8 mouse cellular contexts compared by ENCODE assay signal in the genomic region with DNA sequence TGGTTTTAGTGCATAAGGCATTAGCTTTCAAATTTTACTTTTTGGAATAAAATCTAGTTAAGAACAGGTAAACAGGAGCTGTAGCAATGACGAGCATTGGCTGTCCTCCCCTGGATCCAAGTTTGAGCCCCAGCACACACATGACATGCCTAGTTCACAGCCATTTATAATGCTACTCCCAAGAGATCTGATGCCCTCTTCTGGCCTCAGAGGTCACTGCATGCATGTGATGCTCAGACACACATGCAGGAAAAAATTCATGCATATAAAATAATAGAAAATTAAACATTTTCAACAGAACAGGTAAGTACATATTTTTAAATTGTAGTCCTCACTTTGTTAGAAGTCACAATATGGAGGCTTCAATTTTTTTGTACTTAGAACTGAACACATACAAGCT.
DNase-seq lines count a peak whose midpoint lies in the region; ATAC-seq and TF ChIP-seq lines count a peak whose summit lies in the region.
"Had no signal": no experiment of that assay in that cellular context is flagged by ENCODE, and none has a peak within 500 bp of the region (broad histone marks: within the 10 kb centered on the region; RNA-seq: fewer than 3 reads in every experiment).

No protein-coding gene starts in this region.

- H3K9ac ChIP-seq in lung, postnatal 0 days (replicated peaks; ENCODE audit: low read depth), result no peak overlapping the region
- H3K9ac ChIP-seq: lung, embryonic 15.5 days had no signal

- intact Hi-C loops in left cerebral cortex, adult 2 months (cut with DNase I), result loop anchor here (5.0 kb wide), 1 partner anchor 337 kb away; no protein-coding TSS in a partner anchor

- TF ChIP-seq CTCF in left cerebral cortex, adult 2 months (IDR thresholded peaks at IDR 0.05), result peak; percentile 59
- peak; percentile 76 for TF ChIP-seq CTCF in lung, postnatal 0 days (IDR thresholded peaks at IDR 0.05)

- H3K36me3 ChIP-seq in lung, postnatal 0 days (ENCODE audit: insufficient read depth, low read length), result no peaks in the 10 kb centered on the region
- H3K36me3 ChIP-seq in splenic B cell, adult 2 months (ENCODE audit: control insufficient read depth, insufficient read depth, low read length, poor library complexity, severe bottlenecking), result no peaks in the 10 kb centered on the region
- H3K36me3 ChIP-seq: lung, embryonic 15.5 days had no signal

- H3K4me2 ChIP-seq in lung, postnatal 0 days (replicated peaks; ENCODE audit: low read depth, low read length), result no peak overlapping the region
- H3K4me2 ChIP-seq: lung, embryonic 15.5 days had no signal

- peaks cover 4% of the 10 kb centered on the region; the same call in 1 of the 2 replicates for H3K4me1 ChIP-seq in lung, postnatal 0 days (ENCODE audit: insufficient read depth, low read depth, low read length)

- H3K27me3 ChIP-seq in lung, postnatal 0 days (replicated peaks; ENCODE audit: insufficient read depth, low read length), result no peaks in the 10 kb centered on the region
- no peaks in the 10 kb centered on the region for H3K27me3 ChIP-seq in splenic B cell, adult 2 months (ENCODE audit: control insufficient read depth, insufficient read depth, low read length, poor library complexity, severe bottlenecking)
- H3K27me3 ChIP-seq: lung, embryonic 15.5 days had no signal

- H3K27ac ChIP-seq in left cerebral cortex, adult 2 months, result no peak overlapping the region
- no peak overlapping the region for H3K27ac ChIP-seq in lung, postnatal 0 days (ENCODE audit: low read length)
- H3K27ac ChIP-seq: lung, embryonic 15.5 days had no signal

- ATAC-seq in lung, postnatal 0 days, result no peak

- no peak for DNase-seq in left cerebral cortex, adult 2 months (ENCODE audit: extremely low spot score in 1 of 2, low spot score in 2 of 2)
- no peak for DNase-seq in left cerebral cortex, adult 11 months (ENCODE audit: low spot score)
- DNase-seq in ES-CJ7 (ENCODE audit: low read depth, low spot score), result peak; percentile 42
- DNase-seq in adrenal gland, postnatal 36 days, result peak; percentile 63 to 76
- peak; percentile 31 for DNase-seq in gastrocnemius, postnatal 10 days
- peak; percentile 52 for DNase-seq in lung, postnatal 0 days (ENCODE audit: low spot score)
- DNase-seq in splenic B cell, adult 2 months (ENCODE audit: low read depth, low spot score), result peak; percentile 73

- TF ChIP-seq EP300 in lung, postnatal 0 days (IDR thresholded peaks at IDR 0.05), result no peak

- WGBS in lung, postnatal 0 days, result 68% methylated on average over 1 of the region's 1 CpGs

- no peak overlapping the region for H3K4me3 ChIP-seq in left cerebral cortex, adult 2 months
- no peak overlapping the region for H3K4me3 ChIP-seq in lung, postnatal 0 days (ENCODE audit: low read depth, low read length)
- H3K4me3 ChIP-seq: lung, embryonic 15.5 days had no signal

- H3K9me3 ChIP-seq in lung, postnatal 0 days (ENCODE audit: low read length), result no peaks in the 10 kb centered on the region
- H3K9me3 ChIP-seq: lung, embryonic 15.5 days had no signal

Comparison
In these comparisons a context has a peak if more than half of its experiments do, and no peak if none do; other contexts are left out.
1. DNase-seq: peak in ES-CJ7 (single experiment), adrenal gland, postnatal 36 days (2 of 2), gastrocnemius, postnatal 10 days (single experiment), lung, postnatal 0 days (single experiment) and splenic B cell, adult 2 months (single experiment); none in left cerebral cortex, adult 2 months (0 of 2) and left cerebral cortex, adult 11 months (single experiment).